Mouse (Mus musculus): Measurements from ENCODE around the gene Nat8.
"Not testable (repeated sequence)": the region's sequence is repeated elsewhere in the genome, so short reads cannot be mapped to it uniquely, and the experiment has no call there.

The Nat8 gene

GRCm38 (mm10) chr6:85836098-85836497, 4.2 kb upstream of the Nat8 start:
- not testable (repeated sequence) for DNase-seq (ENCODE audit: low read depth, low spot score)

- not testable (repeated sequence) for DNase-seq (ENCODE audit: low read depth, low spot score)
These were observed 3.2 kb upstream of the Nat8 start for GRCm38 (mm10) chr6:85835104-85835503.

- not testable (repeated sequence) for DNase-seq (ENCODE audit: low read depth, low spot score)
These were observed 2.7 kb upstream of the Nat8 start for GRCm38 (mm10) chr6:85834504-85835100.

- DNase-seq (ENCODE audit: low read depth, low spot score) = no peak
These were observed 2.4 kb downstream of the Nat8 start for GRCm38 (mm10) chr6:85829462-85829861.

- peak; percentile 1 for DNase-seq (ENCODE audit: low read depth, low spot score)
These were observed 6.0 kb downstream of the Nat8 start for GRCm38 (mm10) chr6:85825886-85826285.

GRCm38 (mm10) chr6:85823382-85824090, 8.3 kb downstream of the Nat8 start:
- DNase-seq (ENCODE audit: low read depth, low spot score) = peak; percentile 1

- DNase-seq (ENCODE audit: low read depth, low spot score) = no peak
These were observed 9.6 kb downstream of the Nat8 start for GRCm38 (mm10) chr6:85822286-85822685.

- peak; percentile 1 for DNase-seq (ENCODE audit: low read depth, low spot score)
These were observed 11.0 kb downstream of the Nat8 start, which contains the start of the genes Nat8f6 and Nat8f5 for GRCm38 (mm10) chr6:85820837-85821236. Gene Nat8f6, minus strand, starts transcription at chr6:85820954. Gene Nat8f5, minus strand, starts transcription at chr6:85820972.

- DNase-seq (ENCODE audit: low read depth, low spot score) = peak; percentile 86
These were observed 13.5 kb downstream of the Nat8 start for GRCm38 (mm10) chr6:85818338-85818737.

- peak; percentile 2 for DNase-seq (ENCODE audit: low read depth, low spot score)
These were observed 18.5 kb downstream of the Nat8 start for GRCm38 (mm10) chr6:85813339-85813738.

GRCm38 (mm10) chr6:85810942-85811537, 20.8 kb downstream of the Nat8 start:
- DNase-seq (ENCODE audit: low read depth, low spot score) = not testable (repeated sequence)

- DNase-seq (ENCODE audit: low read depth, low spot score) = not testable (repeated sequence)
These were observed 21.4 kb downstream of the Nat8 start for GRCm38 (mm10) chr6:85810514-85810913.

GRCm38 (mm10) chr6:85809784-85810183, 22.1 kb downstream of the Nat8 start:
- DNase-seq (ENCODE audit: low read depth, low spot score) = not testable (repeated sequence)

- not testable (repeated sequence) for DNase-seq (ENCODE audit: low read depth, low spot score)
These were observed 28.7 kb downstream of the Nat8 start for GRCm38 (mm10) chr6:85803180-85803579.
